Mouse (Mus musculus): ENCODE results near the gene Enpp6. TPM values are rescaled to one million over a fixed set of nuclear protein-coding genes. Genes with fewer than 3 reads are reported as not detected.

Gene Enpp6
- polyA plus RNA-seq, 1 experiment from 2014 or later = 3.1 TPM

DNA sequence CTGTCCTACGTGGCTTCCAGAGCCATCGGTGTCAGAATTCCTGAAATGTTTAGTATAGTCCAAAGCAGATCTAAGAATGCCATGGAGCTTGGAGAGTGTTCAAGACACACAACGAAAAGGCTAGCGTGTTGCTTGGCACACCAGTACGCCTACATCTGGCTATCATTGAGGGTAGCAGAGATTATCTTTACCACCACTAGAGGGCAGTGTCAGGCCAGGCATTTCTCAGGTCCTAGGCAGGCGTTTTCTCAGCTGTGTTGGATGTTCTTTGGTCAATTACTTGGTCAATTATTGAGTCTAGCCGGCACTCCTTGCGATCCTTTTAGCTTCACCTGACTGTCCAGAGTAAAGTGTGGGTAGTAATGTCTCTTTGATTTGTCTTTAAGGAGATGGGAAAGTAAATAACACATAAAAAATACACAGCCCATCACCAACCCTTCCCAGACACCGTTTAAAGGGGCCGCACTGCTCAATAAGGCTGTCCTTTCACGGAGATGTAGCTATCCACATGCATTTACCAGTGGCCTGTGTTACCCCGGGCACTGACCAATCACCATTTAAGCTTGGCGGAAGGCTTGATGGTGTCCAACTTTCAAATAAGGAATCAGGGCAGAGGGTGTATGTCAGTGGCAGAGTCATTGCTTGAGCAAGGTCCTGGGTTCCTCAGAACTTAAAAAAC, 29.7 kb downstream of the Enpp6 start:
- H3K36me3 ChIP-seq (ENCODE audit: control insufficient read depth, insufficient read depth, low read length) = no peaks in the 10 kb centered on the region
- 36% methylated on average over 13 of the region's 13 CpGs for WGBS
- no peaks in the 10 kb centered on the region for H3K9me3 ChIP-seq (ENCODE audit: control insufficient read depth, low read length)
- H3K4me2 ChIP-seq (ENCODE audit: low read depth, low read length) = no peak overlapping the region; the same call in 1 of the 2 replicates
- DNase-seq (ENCODE audit: low spot score) = peak; percentile 82
- H3K9ac ChIP-seq (ENCODE audit: low read depth, low read length) = no peak overlapping the region
- H3K4me1 ChIP-seq (ENCODE audit: control insufficient read depth, insufficient read depth, low read length) = no peaks in the 10 kb centered on the region
- no peak overlapping the region for H3K4me3 ChIP-seq (ENCODE audit: low read depth, low read length)
- H3K27ac ChIP-seq (replicated peaks; ENCODE audit: low read depth, low read length) = no peak overlapping the region
- peak; percentile 63; the same call in 1 of the 2 replicates for ATAC-seq (ENCODE audit: low read depth)
- 0 out of 2 replicates have a peak, but pooled peaks cover 6% of the 10 kb centered on the region for H3K27me3 ChIP-seq (replicated peaks; ENCODE audit: control insufficient read depth, insufficient read depth, low read length)

GRCm38 (mm10) chr8:47021135-47021555, 34.5 kb downstream of the Enpp6 start:
- no peak overlapping the region for H3K27ac ChIP-seq (replicated peaks; ENCODE audit: low read depth, low read length)
- H3K4me3 ChIP-seq (ENCODE audit: low read depth, low read length) = no peak overlapping the region
- DNase-seq (ENCODE audit: low spot score) (peak; percentile 73), ATAC-seq (ENCODE audit: low read depth) (no peak)
- 39% methylated on average over 8 of the region's 8 CpGs for WGBS
- no peaks in the 10 kb centered on the region for H3K27me3 ChIP-seq (replicated peaks; ENCODE audit: control insufficient read depth, insufficient read depth, low read length)
- no peaks in the 10 kb centered on the region for H3K4me1 ChIP-seq (ENCODE audit: control insufficient read depth, insufficient read depth, low read length)
- no peaks in the 10 kb centered on the region for H3K9me3 ChIP-seq (ENCODE audit: control insufficient read depth, low read length)
- H3K36me3 ChIP-seq (ENCODE audit: control insufficient read depth, insufficient read depth, low read length) = no peaks in the 10 kb centered on the region
- H3K4me2 ChIP-seq (ENCODE audit: low read depth, low read length) = no peak overlapping the region
- H3K9ac ChIP-seq (ENCODE audit: low read depth, low read length) = no peak overlapping the region

- no peak for DNase-seq (ENCODE audit: low spot score)
- 98% methylated on average over 4 of the region's 4 CpGs for WGBS
These were observed 37.9 kb downstream of the Enpp6 start for GRCm38 (mm10) chr8:47024612-47025011.

GRCm38 (mm10) chr8:47026841-47027490, 40.3 kb downstream of the Enpp6 start:
- WGBS = 74% methylated on average over 10 of the region's 10 CpGs
- no peak for DNase-seq (ENCODE audit: low spot score)
- H3K27ac ChIP-seq (replicated peaks; ENCODE audit: low read depth, low read length) = no peak overlapping the region
- no peak for ATAC-seq (ENCODE audit: low read depth)
- no peaks in the 10 kb centered on the region for H3K27me3 ChIP-seq (replicated peaks; ENCODE audit: control insufficient read depth, insufficient read depth, low read length)
- H3K4me1 ChIP-seq (ENCODE audit: control insufficient read depth, insufficient read depth, low read length) = no peaks in the 10 kb centered on the region
- no peaks in the 10 kb centered on the region for H3K9me3 ChIP-seq (ENCODE audit: control insufficient read depth, low read length)
- no peak overlapping the region for H3K9ac ChIP-seq (ENCODE audit: low read depth, low read length)
- no peaks in the 10 kb centered on the region for H3K36me3 ChIP-seq (ENCODE audit: control insufficient read depth, insufficient read depth, low read length)
- no peak overlapping the region for H3K4me2 ChIP-seq (ENCODE audit: low read depth, low read length)
- H3K4me3 ChIP-seq (ENCODE audit: low read depth, low read length) = no peak overlapping the region

More at GRCm38 (mm10) chr8:47024612-47025011, 37.9 kb downstream of the Enpp6 start:
- H3K4me1 ChIP-seq (ENCODE audit: control insufficient read depth, insufficient read depth, low read length) = no peaks in the 10 kb centered on the region
- no peak overlapping the region for H3K4me2 ChIP-seq (ENCODE audit: low read depth, low read length)
- no peak overlapping the region for H3K27ac ChIP-seq (replicated peaks; ENCODE audit: low read depth, low read length)
- no peak overlapping the region for H3K4me3 ChIP-seq (ENCODE audit: low read depth, low read length)
- H3K9me3 ChIP-seq (ENCODE audit: control insufficient read depth, low read length) = no peaks in the 10 kb centered on the region
- no peaks in the 10 kb centered on the region for H3K27me3 ChIP-seq (replicated peaks; ENCODE audit: control insufficient read depth, insufficient read depth, low read length)
- no peak for ATAC-seq (ENCODE audit: low read depth)
- H3K9ac ChIP-seq (ENCODE audit: low read depth, low read length) = no peak overlapping the region
- H3K36me3 ChIP-seq (ENCODE audit: control insufficient read depth, insufficient read depth, low read length) = no peaks in the 10 kb centered on the region

GRCm38 (mm10) chr8:47028474-47028873, 41.8 kb downstream of the Enpp6 start:
- H3K27me3 ChIP-seq (replicated peaks; ENCODE audit: control insufficient read depth, insufficient read depth, low read length) = no peaks in the 10 kb centered on the region
- H3K27ac ChIP-seq (replicated peaks; ENCODE audit: low read depth, low read length) = 0 out of 2 replicates have a peak overlapping the region, but pooled peaks have one; percentile 3
- H3K36me3 ChIP-seq (ENCODE audit: control insufficient read depth, insufficient read depth, low read length) = no peaks in the 10 kb centered on the region
- no peak overlapping the region for H3K4me3 ChIP-seq (ENCODE audit: low read depth, low read length)
- ATAC-seq (ENCODE audit: low read depth) (no peak), DNase-seq (ENCODE audit: low spot score) (no peak)
- WGBS = 80% methylated on average over 6 of the region's 6 CpGs
- H3K4me1 ChIP-seq (ENCODE audit: control insufficient read depth, insufficient read depth, low read length) = no peaks in the 10 kb centered on the region
- no peaks in the 10 kb centered on the region for H3K9me3 ChIP-seq (ENCODE audit: control insufficient read depth, low read length)
- H3K4me2 ChIP-seq (ENCODE audit: low read depth, low read length) = no peak overlapping the region
- H3K9ac ChIP-seq (ENCODE audit: low read depth, low read length) = no peak overlapping the region

DNA sequence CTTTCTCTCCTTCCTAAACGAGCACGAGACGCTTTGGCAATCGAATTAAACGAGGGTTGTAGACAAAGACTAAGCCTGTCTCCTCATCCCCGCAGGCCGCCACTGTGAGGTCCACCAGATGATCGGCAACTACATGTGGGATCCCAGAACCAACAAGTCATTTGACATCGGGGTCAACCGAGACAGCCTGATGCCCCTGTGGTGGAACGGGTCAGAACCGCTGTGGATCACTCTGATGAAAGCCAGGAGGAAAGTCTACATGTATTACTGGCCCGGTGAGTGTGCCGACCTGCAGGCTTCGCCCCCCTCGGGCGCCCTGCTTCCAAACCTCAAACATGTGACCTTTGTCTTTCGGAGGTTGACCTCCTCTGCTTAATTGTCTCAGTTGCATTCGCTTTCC, 43.6 kb downstream of the Enpp6 start:
- ATAC-seq (ENCODE audit: low read depth) (no peak), DNase-seq (ENCODE audit: low spot score) (no peak)
- Histone ChIP-seq H3K4me3 (ENCODE audit: low read depth, low read length) (no peak overlapping the region), H3K27ac (replicated peaks; ENCODE audit: low read depth, low read length) (no peak overlapping the region), H3K27me3 (replicated peaks; ENCODE audit: control insufficient read depth, insufficient read depth, low read length) (no peaks in the 10 kb centered on the region), H3K36me3 (ENCODE audit: control insufficient read depth, insufficient read depth, low read length) (no peaks in the 10 kb centered on the region), H3K4me1 (ENCODE audit: control insufficient read depth, insufficient read depth, low read length) (no peaks in the 10 kb centered on the region), H3K4me2 (ENCODE audit: low read depth, low read length) (no peak overlapping the region), H3K9ac (ENCODE audit: low read depth, low read length) (no peak overlapping the region), H3K9me3 (ENCODE audit: control insufficient read depth, low read length) (no peaks in the 10 kb centered on the region)
- 84% methylated on average over 19 of the region's 19 CpGs for WGBS

DNA sequence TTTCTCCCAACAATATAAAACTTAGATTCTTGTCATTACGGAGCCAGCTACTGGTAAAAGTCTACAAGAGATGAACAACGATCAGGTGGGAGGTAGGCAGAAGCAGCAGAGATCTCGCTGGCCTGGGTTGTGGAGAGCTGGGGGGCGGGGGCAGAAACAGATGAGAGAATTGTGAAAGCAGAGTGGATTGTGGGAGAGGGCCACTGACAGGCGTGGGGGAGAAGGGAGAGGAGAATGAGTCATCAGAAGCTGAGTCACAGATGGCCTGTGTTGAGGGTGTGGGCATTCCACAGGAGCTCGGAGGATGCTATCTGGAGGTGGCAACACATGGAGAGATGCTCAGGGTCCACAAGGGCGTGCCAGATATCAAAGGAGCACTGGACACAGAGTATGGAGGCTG, 45.4 kb downstream of the Enpp6 start:
- H3K9me3 ChIP-seq (ENCODE audit: control insufficient read depth, low read length) = no peaks in the 10 kb centered on the region
- H3K4me2 ChIP-seq (ENCODE audit: low read depth, low read length) = no peak overlapping the region
- H3K27ac ChIP-seq (replicated peaks; ENCODE audit: low read depth, low read length) = no peak overlapping the region
- DNase-seq (ENCODE audit: low spot score) (no peak), ATAC-seq (ENCODE audit: low read depth) (no peak)
- H3K4me1 ChIP-seq (ENCODE audit: control insufficient read depth, insufficient read depth, low read length) = no peaks in the 10 kb centered on the region; the same call in 1 of the 2 replicates
- no peaks in the 10 kb centered on the region for H3K27me3 ChIP-seq (replicated peaks; ENCODE audit: control insufficient read depth, insufficient read depth, low read length)
- 86% methylated on average over 7 of the region's 7 CpGs for WGBS
- no peaks in the 10 kb centered on the region for H3K36me3 ChIP-seq (ENCODE audit: control insufficient read depth, insufficient read depth, low read length)
- no peak overlapping the region for H3K4me3 ChIP-seq (ENCODE audit: low read depth, low read length)
- no peak overlapping the region for H3K9ac ChIP-seq (ENCODE audit: low read depth, low read length)

- Histone ChIP-seq H3K4me3 (ENCODE audit: low read depth, low read length) (no peak overlapping the region), H3K9ac (ENCODE audit: low read depth, low read length) (no peak overlapping the region), H3K4me1 (ENCODE audit: control insufficient read depth, insufficient read depth, low read length) (no peaks in the 10 kb centered on the region; the same call in 1 of the 2 replicates), H3K4me2 (ENCODE audit: low read depth, low read length) (no peak overlapping the region), H3K36me3 (ENCODE audit: control insufficient read depth, insufficient read depth, low read length) (no peaks in the 10 kb centered on the region), H3K9me3 (ENCODE audit: control insufficient read depth, low read length) (no peaks in the 10 kb centered on the region), H3K27me3 (replicated peaks; ENCODE audit: control insufficient read depth, insufficient read depth, low read length) (no peaks in the 10 kb centered on the region), H3K27ac (replicated peaks; ENCODE audit: low read depth, low read length) (no peak overlapping the region)
- peak; percentile 35 for DNase-seq (ENCODE audit: low spot score)
- 65% methylated on average over 4 of the region's 4 CpGs for WGBS
- ATAC-seq (ENCODE audit: low read depth) = no peak
These were observed 47.3 kb downstream of the Enpp6 start for GRCm38 (mm10) chr8:47033976-47034375.
